Mouse (Mus musculus): ENCODE results near the gene Cd59b. TPM values are rescaled to one million over a fixed set of nuclear protein-coding genes. Genes with fewer than 3 reads are reported as not detected.
A peak's percentile ranks its signal among the peaks of the same experiment; 100 is the strongest.
"Not testable (repeated sequence)": the region's sequence is repeated elsewhere in the genome, so short reads cannot be mapped to it uniquely, and the experiment has no call there.

Gene Cd59b
- polyA plus RNA-seq, 1 experiment, result 2.4 TPM

DNA sequence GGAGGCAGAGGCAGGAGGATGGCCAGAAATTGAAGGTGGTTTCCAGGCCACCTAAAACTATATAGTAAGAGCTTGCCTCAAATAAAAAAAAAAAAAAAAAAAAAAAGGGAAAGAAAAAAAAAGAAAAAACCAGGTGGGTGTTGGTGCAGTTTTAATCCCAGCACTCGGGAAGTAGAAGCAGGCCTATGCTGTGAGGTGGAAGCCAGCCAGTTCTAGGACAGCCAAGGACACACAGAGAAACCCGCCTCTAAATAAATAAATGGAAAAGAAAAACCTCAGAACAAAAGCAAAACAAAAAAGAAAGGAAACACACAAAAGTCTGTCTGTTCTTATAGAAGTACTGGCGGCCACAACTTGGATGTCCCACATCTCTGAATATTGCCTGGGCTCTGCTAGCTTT lies 45.2 kb downstream of the Cd59b start:
- Histone ChIP-seq H3K4me1 (replicated peaks; ENCODE audit: control insufficient read depth, insufficient read depth, low read length) (no peaks in the 10 kb centered on the region), H3K27ac (ENCODE audit: control insufficient read depth, insufficient read depth, low read length) (no peak overlapping the region), H3K4me3 (ENCODE audit: control insufficient read depth, insufficient read depth, low read length) (no peak overlapping the region), H3K36me3 (ENCODE audit: control insufficient read depth, insufficient read depth, low read length) (no peaks in the 10 kb centered on the region), H3K27me3 (ENCODE audit: control insufficient read depth, insufficient read depth, low read length) (no peaks in the 10 kb centered on the region)
- WGBS, result 88% methylated on average over 3 of the region's 3 CpGs
- no peak for TF ChIP-seq CTCF (IDR thresholded peaks at IDR 0.05; ENCODE audit: borderline replicate concordance, control insufficient read depth, extremely low read depth, insufficient read depth, low read length, poor library complexity)
- TF ChIP-seq POLR2A (IDR thresholded peaks at IDR 0.05; ENCODE audit: control insufficient read depth, extremely low read depth, insufficient read depth, low read length, poor library complexity), result no peak
- no peak for DNase-seq

DNA sequence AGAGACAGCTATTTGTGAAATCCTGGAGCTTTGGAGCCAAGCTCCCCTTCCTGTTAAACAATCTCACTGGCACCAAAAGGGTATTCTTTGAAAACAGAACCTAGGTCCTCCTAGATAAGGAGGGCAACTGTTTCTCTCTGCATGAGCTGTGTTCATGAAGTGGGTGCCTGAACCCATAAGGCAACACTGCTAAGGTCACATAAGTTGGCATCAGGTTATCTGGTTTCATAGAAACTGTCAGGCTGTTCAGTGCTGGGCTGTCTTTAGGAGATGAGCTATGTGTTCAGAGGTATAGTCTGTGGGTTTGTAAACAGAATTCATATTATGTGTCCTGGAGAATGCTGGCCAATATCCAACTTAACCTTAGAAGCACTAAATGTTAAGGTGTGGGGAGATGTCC lies 47.5 kb downstream of the Cd59b start:
- DNase-seq; H3K27ac ChIP-seq (ENCODE audit: control insufficient read depth, insufficient read depth, low read length); H3K27me3 ChIP-seq (ENCODE audit: control insufficient read depth, insufficient read depth, low read length); H3K36me3 ChIP-seq (ENCODE audit: control insufficient read depth, insufficient read depth, low read length); H3K4me3 ChIP-seq (ENCODE audit: control insufficient read depth, insufficient read depth, low read length); H3K4me1 ChIP-seq (replicated peaks; ENCODE audit: control insufficient read depth, insufficient read depth, low read length): not testable (repeated sequence)

DNA sequence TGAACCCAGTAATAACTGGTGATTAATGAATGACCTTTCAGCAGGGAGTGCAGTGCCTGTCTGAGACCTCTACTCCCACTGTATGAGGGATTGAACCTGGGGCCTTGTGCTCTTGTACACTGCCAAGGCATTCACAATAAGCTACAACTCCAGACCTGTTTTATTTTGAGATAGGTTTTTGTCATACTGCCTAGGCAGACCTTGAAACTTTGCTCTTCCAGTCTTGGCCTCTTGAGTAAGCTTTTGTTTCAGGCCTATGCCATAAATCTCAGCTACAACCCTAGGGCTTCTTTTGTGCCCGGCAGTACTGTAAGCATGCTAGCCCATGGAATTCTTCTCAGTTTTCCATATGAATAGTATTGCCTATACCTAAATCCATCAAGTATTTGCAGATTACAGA lies 49.4 kb downstream of the Cd59b start:
- H3K27me3 ChIP-seq (ENCODE audit: control insufficient read depth, insufficient read depth, low read length), result peaks cover 4% of the 10 kb centered on the region
- TF ChIP-seq POLR2A (IDR thresholded peaks at IDR 0.05; ENCODE audit: control insufficient read depth, extremely low read depth, insufficient read depth, low read length, poor library complexity) (no peak), CTCF (IDR thresholded peaks at IDR 0.05; ENCODE audit: borderline replicate concordance, control insufficient read depth, extremely low read depth, insufficient read depth, low read length, poor library complexity) (no peak)
- 92% methylated on average over 1 of the region's 1 CpGs for WGBS
- DNase-seq, result no peak
- H3K36me3 ChIP-seq (ENCODE audit: control insufficient read depth, insufficient read depth, low read length), result no peaks in the 10 kb centered on the region
- no peak overlapping the region for H3K4me3 ChIP-seq (ENCODE audit: control insufficient read depth, insufficient read depth, low read length)
- peaks cover 10% of the 10 kb centered on the region for H3K4me1 ChIP-seq (replicated peaks; ENCODE audit: control insufficient read depth, insufficient read depth, low read length)
- H3K27ac ChIP-seq (ENCODE audit: control insufficient read depth, insufficient read depth, low read length), result no peak overlapping the region

DNA sequence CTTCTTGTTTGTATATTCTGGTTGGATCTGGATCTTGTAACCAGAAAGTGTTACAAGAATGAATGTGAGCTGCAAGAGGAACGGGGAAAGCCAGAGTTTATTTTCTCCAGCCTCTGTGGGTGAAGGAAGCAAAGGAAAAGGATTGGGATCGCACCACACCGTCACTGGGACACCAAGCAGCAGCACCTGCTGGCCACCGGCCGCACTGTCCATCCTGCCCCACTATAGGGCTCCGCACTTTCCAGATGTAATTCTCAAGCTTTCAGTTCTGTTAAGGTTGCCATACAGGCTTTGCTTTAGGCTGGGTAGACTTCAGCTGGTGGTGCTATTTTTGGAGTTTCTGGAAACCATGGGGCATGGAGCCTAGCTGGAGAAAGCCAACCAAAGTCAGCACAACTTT lies 50.7 kb downstream of the Cd59b start:
- Histone ChIP-seq H3K36me3 (ENCODE audit: control insufficient read depth, insufficient read depth, low read length) (no peaks in the 10 kb centered on the region), H3K4me1 (replicated peaks; ENCODE audit: control insufficient read depth, insufficient read depth, low read length) (peaks cover 10% of the 10 kb centered on the region), H3K4me3 (ENCODE audit: control insufficient read depth, insufficient read depth, low read length) (no peak overlapping the region), H3K27me3 (ENCODE audit: control insufficient read depth, insufficient read depth, low read length) (peaks cover 4% of the 10 kb centered on the region), H3K27ac (ENCODE audit: control insufficient read depth, insufficient read depth, low read length) (no peak overlapping the region)
- 90% methylated on average over 6 of the region's 6 CpGs for WGBS
- TF ChIP-seq CTCF (IDR thresholded peaks at IDR 0.05; ENCODE audit: borderline replicate concordance, control insufficient read depth, extremely low read depth, insufficient read depth, low read length, poor library complexity) (no peak), POLR2A (IDR thresholded peaks at IDR 0.05; ENCODE audit: control insufficient read depth, extremely low read depth, insufficient read depth, low read length, poor library complexity) (no peak)
- DNase-seq, result no peak

DNA sequence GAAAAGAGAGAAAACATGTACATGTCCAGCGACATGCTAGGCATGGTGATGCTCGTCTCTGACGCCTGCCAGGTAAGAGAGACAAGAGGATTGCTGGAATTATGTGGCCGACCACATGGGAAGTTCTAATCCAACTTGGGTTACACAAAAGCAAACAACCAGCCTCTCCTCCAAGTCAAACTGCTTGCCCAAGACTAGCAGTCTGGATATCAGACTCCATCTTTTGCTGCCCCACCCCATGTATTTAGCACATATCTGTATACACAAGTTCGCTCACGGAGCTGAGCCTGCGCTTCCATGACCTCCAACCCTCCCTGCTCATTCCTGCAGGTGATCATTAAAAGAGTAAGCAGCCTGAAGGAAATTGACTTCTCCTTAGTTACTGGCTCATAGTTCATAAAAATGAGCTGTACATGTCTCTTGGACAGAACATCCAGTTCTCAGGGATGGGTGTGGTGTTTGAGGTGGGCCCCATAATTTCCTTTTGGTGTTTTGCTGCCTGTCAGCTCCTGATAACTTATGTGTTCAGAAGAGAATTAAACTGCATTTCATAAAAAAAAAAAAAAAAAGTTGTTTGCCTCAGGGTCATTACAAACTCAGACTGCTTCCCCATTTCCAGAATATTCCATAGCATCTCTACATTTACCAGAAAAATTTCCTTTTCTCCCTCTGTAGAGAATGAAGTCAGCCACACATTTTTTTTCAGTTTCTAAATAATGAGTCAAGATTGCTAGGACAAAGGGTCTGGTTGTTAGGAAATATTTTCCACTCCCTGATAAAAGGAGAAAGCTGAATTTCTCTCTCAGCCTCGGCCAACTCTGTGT lies 52.2 kb downstream of the Cd59b start:
- no peak for TF ChIP-seq POLR2A (IDR thresholded peaks at IDR 0.05; ENCODE audit: control insufficient read depth, extremely low read depth, insufficient read depth, low read length, poor library complexity)
- TF ChIP-seq CTCF (IDR thresholded peaks at IDR 0.05; ENCODE audit: borderline replicate concordance, control insufficient read depth, extremely low read depth, insufficient read depth, low read length, poor library complexity), result no peak
- H3K4me3 ChIP-seq (ENCODE audit: control insufficient read depth, insufficient read depth, low read length), result peak overlapping the region; percentile 47; the same call in 1 of the 2 replicates
- 86% methylated on average over 8 of the region's 8 CpGs for WGBS
- H3K27ac ChIP-seq (ENCODE audit: control insufficient read depth, insufficient read depth, low read length), result no peak overlapping the region
- H3K36me3 ChIP-seq (ENCODE audit: control insufficient read depth, insufficient read depth, low read length), result no peaks in the 10 kb centered on the region
- H3K27me3 ChIP-seq (ENCODE audit: control insufficient read depth, insufficient read depth, low read length), result peaks cover 6% of the 10 kb centered on the region
- DNase-seq, result no peak
- peaks cover 10% of the 10 kb centered on the region for H3K4me1 ChIP-seq (replicated peaks; ENCODE audit: control insufficient read depth, insufficient read depth, low read length)

DNA sequence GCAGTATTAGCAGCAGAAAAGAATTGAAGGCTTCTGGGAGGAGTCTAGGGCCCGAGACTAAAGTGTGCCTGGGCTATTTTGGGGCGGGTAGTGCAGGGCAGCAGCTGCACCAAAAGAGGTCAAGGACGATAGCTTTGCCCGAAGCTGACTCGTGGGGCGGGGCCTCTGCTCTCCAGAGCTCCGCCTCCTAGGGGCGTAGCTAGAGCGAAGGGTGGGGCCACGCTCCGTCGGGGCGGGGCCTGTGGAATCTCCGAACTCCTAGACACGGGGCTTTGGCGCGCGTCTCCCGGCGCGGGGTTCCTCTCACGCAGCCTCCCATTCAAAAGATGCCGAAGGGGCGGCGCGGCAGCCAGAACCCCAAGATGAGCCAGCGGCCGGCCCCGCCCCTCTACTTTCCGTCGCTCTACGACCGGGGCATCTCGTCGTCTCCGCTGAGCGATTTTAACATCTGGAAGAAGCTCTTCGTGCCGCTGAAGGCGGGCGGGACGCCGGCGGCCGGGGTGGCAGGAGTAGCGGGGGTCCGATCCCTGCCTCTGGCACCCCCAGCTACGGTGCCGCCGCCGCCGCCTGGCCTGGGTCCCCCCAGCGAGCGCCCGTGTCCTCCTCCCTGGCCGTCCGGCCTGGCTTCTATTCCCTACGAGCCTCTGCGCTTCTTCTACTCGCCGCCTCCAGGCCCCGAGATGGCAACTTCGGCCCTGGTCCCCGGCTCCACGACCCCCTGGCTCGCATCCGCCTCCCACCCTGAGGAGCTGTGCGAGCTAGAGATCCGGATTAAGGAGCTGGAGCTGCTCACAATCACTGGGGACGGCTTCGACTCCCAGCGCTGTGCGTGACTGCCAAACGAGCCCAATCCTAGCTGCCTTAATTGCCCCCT lies 53.1 kb downstream of the Cd59b start, which contains the start of gene A930018P22Rik:
Gene A930018P22Rik, plus strand, starts transcription at position 265 of the 874 bp plus-strand sequence.
- Histone ChIP-seq H3K36me3 (ENCODE audit: control insufficient read depth, insufficient read depth, low read length) (no peaks in the 10 kb centered on the region), H3K27ac (ENCODE audit: control insufficient read depth, insufficient read depth, low read length) (no peak within 1 kb of the TSS), H3K4me3 (ENCODE audit: control insufficient read depth, insufficient read depth, low read length) (peak within 1 kb of the TSS; percentile 47), H3K27me3 (ENCODE audit: control insufficient read depth, insufficient read depth, low read length) (peaks cover 6% of the 10 kb centered on the region), H3K4me1 (replicated peaks; ENCODE audit: control insufficient read depth, insufficient read depth, low read length) (peaks cover 10% of the 10 kb centered on the region)
- DNase-seq, result peak; percentile 86
- TF ChIP-seq POLR2A (IDR thresholded peaks at IDR 0.05; ENCODE audit: control insufficient read depth, extremely low read depth, insufficient read depth, low read length, poor library complexity), result no peak
- no peak for TF ChIP-seq CTCF (IDR thresholded peaks at IDR 0.05; ENCODE audit: borderline replicate concordance, control insufficient read depth, extremely low read depth, insufficient read depth, low read length, poor library complexity)
- 1% methylated on average over 74 of the region's 74 CpGs for WGBS
